8 mouse cellular contexts compared by ENCODE assay signal in the genomic region with DNA sequence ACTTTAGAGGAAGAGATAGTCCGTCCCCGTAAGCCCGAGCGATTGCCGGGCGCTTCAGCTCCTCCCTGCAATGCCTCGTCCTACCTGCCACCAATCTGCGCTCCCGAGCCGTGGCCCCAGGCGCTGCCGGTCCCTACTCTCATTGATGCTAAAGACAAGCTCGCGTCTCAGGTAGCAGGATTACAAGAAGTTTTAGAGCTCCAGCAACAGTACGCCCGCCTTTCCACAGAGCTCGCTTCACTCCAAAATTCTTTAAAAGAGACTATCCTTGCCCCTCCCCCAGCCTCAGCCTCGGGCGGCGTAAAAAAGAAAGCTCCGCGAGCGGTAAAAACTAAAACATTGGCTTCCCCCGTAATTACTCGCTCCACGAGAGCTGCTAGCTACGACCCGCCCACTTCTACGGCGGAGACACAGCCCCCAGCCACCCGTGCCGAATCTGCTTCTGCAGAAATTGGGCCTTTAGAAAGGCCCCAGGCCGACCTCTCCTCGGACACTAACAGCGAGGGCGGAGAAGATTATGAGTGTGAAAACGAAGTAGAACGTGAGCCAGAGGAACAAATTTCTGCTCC. TPM values are rescaled to one million over a fixed set of nuclear protein-coding genes. Genes with fewer than 3 reads are reported as not detected.
DNase-seq lines count a peak whose midpoint lies in the region; ATAC-seq and TF ChIP-seq lines count a peak whose summit lies in the region.

No protein-coding gene starts in this region.

- H3ac ChIP-seq in C2C12 (ENCODE audit: control insufficient read depth, insufficient read length, low read depth): peak overlapping the region; percentile 64

- WGBS in embryonic facial prominence, embryonic 13.5 days: under 1% methylated on average over 38 of the region's 38 CpGs
- WGBS in liver, adult 2 months: under 1% methylated on average over 38 of the region's 38 CpGs

- no peak for TF ChIP-seq CTCF in C2C12 (IDR thresholded peaks at IDR 0.05; ENCODE audit: control insufficient read depth, insufficient read depth, insufficient read length)
- peak; percentile 33; the same call in 1 of the 2 replicates for TF ChIP-seq CTCF in liver, adult 2 months (IDR thresholded peaks at IDR 0.05; ENCODE audit: low read depth, low read length)

- peak overlapping the region; percentile 78 for H3K9ac ChIP-seq in embryonic facial prominence, embryonic 13.5 days
- peak overlapping the region; percentile 52 for H3K9ac ChIP-seq in liver, adult 2 months (ENCODE audit: low read depth, low read length)

- peak; percentile 67 to 75 for DNase-seq in adrenal gland, postnatal 36 days
- DNase-seq in heart, adult 9 months (ENCODE audit: low spot score in 2 of 2): peak; percentile 41 to 52
- DNase-seq in kidney, adult 8-10 months: peak; percentile 41 to 47
- peak; percentile 35 for DNase-seq in liver, adult 2 months (ENCODE audit: extremely low read depth, low read depth, low spot score)
- peak; percentile 42 to 73 for DNase-seq in spleen, postnatal 4 days (ENCODE audit: low spot score in 2 of 2)

- H3K4me1 ChIP-seq in embryonic facial prominence, embryonic 13.5 days: peaks cover 7% of the 10 kb centered on the region
- H3K4me1 ChIP-seq in liver, adult 2 months (ENCODE audit: control insufficient read depth, insufficient read depth, low read length): no peaks in the 10 kb centered on the region

- peak overlapping the region; percentile 25 for H3K4me3 ChIP-seq in C2C12 (ENCODE audit: insufficient read depth, poor library complexity, severe bottlenecking)
- peak overlapping the region; percentile 58 for H3K4me3 ChIP-seq in embryonic facial prominence, embryonic 13.5 days
- peak overlapping the region; percentile 61 for H3K4me3 ChIP-seq in liver, adult 2 months (ENCODE audit: insufficient read depth, low read depth, low read length)

- peak overlapping the region; percentile 91 for H3K27ac ChIP-seq in embryonic facial prominence, embryonic 13.5 days
- H3K27ac ChIP-seq in liver, adult 2 months (replicated peaks; ENCODE audit: insufficient read depth, low read depth, low read length): 0 out of 2 replicates have a peak overlapping the region, but pooled peaks have one; percentile 20

- no peaks in the 10 kb centered on the region for H3K79me2 ChIP-seq in C2C12 (ENCODE audit: control insufficient read depth, insufficient read depth)
- no peaks in the 10 kb centered on the region for H3K79me2 ChIP-seq in liver, adult 2 months (ENCODE audit: control insufficient read depth, insufficient read depth, low read length)

- no peak for TF ChIP-seq POLR2A in liver, adult 2 months (IDR thresholded peaks at IDR 0.05; ENCODE audit: extremely low read depth, insufficient read depth, low read length)

- no peak for ATAC-seq in embryonic facial prominence, embryonic 13.5 days (ENCODE audit: insufficient number of reproducible peaks, insufficient read depth, low FRiP score, low TSS enrichment, low read depth)
- peak; percentile 59 for ATAC-seq in monocyte, adult 5-6 weeks (replicated peaks; ENCODE audit: insufficient number of reproducible peaks, low FRiP score, low TSS enrichment, poor library complexity, severe bottlenecking)

- H3K9me3 ChIP-seq in embryonic facial prominence, embryonic 13.5 days: no peaks in the 10 kb centered on the region

- H3K4me2 ChIP-seq in embryonic facial prominence, embryonic 13.5 days: peak overlapping the region; percentile 77

- no peaks in the 10 kb centered on the region for H3K27me3 ChIP-seq in C2C12 (ENCODE audit: control insufficient read depth, insufficient read depth, insufficient read length)
- peaks cover 27% of the 10 kb centered on the region for H3K27me3 ChIP-seq in embryonic facial prominence, embryonic 13.5 days
- no peaks in the 10 kb centered on the region for H3K27me3 ChIP-seq in liver, adult 2 months (ENCODE audit: control insufficient read depth, insufficient read depth, low read length)

- H3K36me3 ChIP-seq in C2C12 (ENCODE audit: control insufficient read depth, insufficient read depth): no peaks in the 10 kb centered on the region
- no peaks in the 10 kb centered on the region for H3K36me3 ChIP-seq in embryonic facial prominence, embryonic 13.5 days
- no peaks in the 10 kb centered on the region for H3K36me3 ChIP-seq in liver, adult 2 months (ENCODE audit: control insufficient read depth, insufficient read depth, low read length)

- no peaks in the 10 kb centered on the region for H3K79me3 ChIP-seq in C2C12 (ENCODE audit: low read depth)

TF ChIP-seq in C2C12, 6 proteins besides CTCF, POLR2A, EP300 and RAD21:
- TF ChIP-seq CEBPB (IDR thresholded peaks at IDR 0.05; ENCODE audit: low read depth) (no peak), FOSL1 (IDR thresholded peaks at IDR 0.05; ENCODE audit: insufficient read depth, low read length, poor library complexity, severe bottlenecking) (no peak), MYOD1 (IDR thresholded peaks at IDR 0.05; ENCODE audit: control insufficient read depth, insufficient read length, low read depth) (no peak), USF1 (IDR thresholded peaks at IDR 0.05; ENCODE audit: low read depth) (no peak), MAX (IDR thresholded peaks at IDR 0.05) (no peak), MYOG (IDR thresholded peaks at IDR 0.05; ENCODE audit: control insufficient read depth, extremely low read depth, insufficient read length) (no peak)
TF ChIP-seq in C2C12: peak in this region for 0.

RNA-seq across cellular contexts. Expression of gene Gm4559, which starts 9.9 kb away (rescaled TPM):
- polyA plus RNA-seq in C2C12 (2012; fragmentation: generic; extraction: Trizol): not detected
- not detected for total RNA-seq in adrenal gland, postnatal 36 days (2021)
- polyA plus RNA-seq in embryonic facial prominence, embryonic 13.5 days (2015; fragmentation: Nextera tagmentation; extraction: Ambion mirVana): not detected in 2 replicates
- total RNA-seq in liver, adult 2 months (2014; rRNA removed): not detected in 2 replicates
- not detected in 2 replicates for polyA plus RNA-seq in liver, adult 2 months (2012; rRNA removed)
- not detected in 3 replicates for total RNA-seq in monocyte, adult 5-6 weeks (2017)

RNA-seq across cellular contexts. Expression of gene Krtap5-1, which starts 12.8 kb away (rescaled TPM):
- polyA plus RNA-seq in C2C12 (2012; fragmentation: generic; extraction: Trizol): not detected
- total RNA-seq in adrenal gland, postnatal 36 days (2021): not detected
- polyA plus RNA-seq in embryonic facial prominence, embryonic 13.5 days (2015; fragmentation: Nextera tagmentation; extraction: Ambion mirVana): not detected in 2 replicates
- not detected in 2 replicates for total RNA-seq in liver, adult 2 months (2014; rRNA removed)
- not detected in 2 replicates for polyA plus RNA-seq in liver, adult 2 months (2012; rRNA removed)
- total RNA-seq in monocyte, adult 5-6 weeks (2017): not detected in 3 replicates

RNA-seq across cellular contexts. Expression of gene Krtap5-4, which starts 19.2 kb away (rescaled TPM):
- 0.04 TPM for polyA plus RNA-seq in C2C12 (2012; fragmentation: generic; extraction: Trizol)
- total RNA-seq in adrenal gland, postnatal 36 days (2021): not detected
- not detected in 2 replicates for polyA plus RNA-seq in embryonic facial prominence, embryonic 13.5 days (2015; fragmentation: Nextera tagmentation; extraction: Ambion mirVana)
- not detected in 2 replicates for total RNA-seq in liver, adult 2 months (2014; rRNA removed)
- polyA plus RNA-seq in liver, adult 2 months (2012; rRNA removed): not detected in 2 replicates
- total RNA-seq in monocyte, adult 5-6 weeks (2017): not detected in 3 replicates

RNA-seq across cellular contexts. Expression of gene Gm2431, which starts 26.0 kb away (rescaled TPM):
- polyA plus RNA-seq in C2C12 (2012; fragmentation: generic; extraction: Trizol): not detected
- total RNA-seq in adrenal gland, postnatal 36 days (2021): not detected
- not detected in 2 replicates for polyA plus RNA-seq in embryonic facial prominence, embryonic 13.5 days (2015; fragmentation: Nextera tagmentation; extraction: Ambion mirVana)
- not detected in 2 replicates for total RNA-seq in liver, adult 2 months (2014; rRNA removed)
- polyA plus RNA-seq in liver, adult 2 months (2012; rRNA removed): not detected in 2 replicates
- not detected in 3 replicates for total RNA-seq in monocyte, adult 5-6 weeks (2017)

RNA-seq across cellular contexts. Expression of gene Gm40460, which starts 43.2 kb away (rescaled TPM):
- polyA plus RNA-seq in C2C12 (2012; fragmentation: generic; extraction: Trizol): not detected
- not detected for total RNA-seq in adrenal gland, postnatal 36 days (2021)
- not detected in 2 replicates for polyA plus RNA-seq in embryonic facial prominence, embryonic 13.5 days (2015; fragmentation: Nextera tagmentation; extraction: Ambion mirVana)
- total RNA-seq in liver, adult 2 months (2014; rRNA removed): not detected in 2 replicates
- polyA plus RNA-seq in liver, adult 2 months (2012; rRNA removed): not detected in 2 replicates
- total RNA-seq in monocyte, adult 5-6 weeks (2017): not detected in 3 replicates
